Comparison of ENCODE assay signal across 19 mouse cellular contexts in genomic region chr1:86914697-86915096, GRCm38 (mm10).
DNase-seq lines count a peak whose midpoint lies in the region; TF ChIP-seq lines count a peak whose summit lies in the region.
"Had no signal": no experiment of that assay in that cellular context is flagged by ENCODE, and none has a peak within 500 bp of the region (broad histone marks: within the 10 kb centered on the region; RNA-seq: fewer than 3 reads in every experiment).

No protein-coding gene starts in this region.

- no peak for DNase-seq in layer of hippocampus, adult 2 months (ENCODE audit: low spot score in 2 of 2)
- DNase-seq in layer of hippocampus, adult 9-11 months, result no peak
- peak; percentile 7 for DNase-seq in 3T3-L1 (ENCODE audit: low read depth, low spot score)
- DNase-seq in 416B (ENCODE audit: low read depth), result peak; percentile 57
- peak; percentile 4 for DNase-seq in MEL-GATA-1-ER (ENCODE audit: extremely low read depth, low read depth)
- DNase-seq in adipocyte (ENCODE audit: low spot score), result no peak
- DNase-seq in cerebellum, postnatal 25 days, result no peak
- DNase-seq in adrenal gland, adult 18-20 months (ENCODE audit: low spot score in 2 of 2), result no peak
- DNase-seq: cerebellum, adult 8-10 months; gastrocnemius, postnatal 14 days; heart, postnatal 10 days; layer of hippocampus, postnatal 36 days; lung, postnatal 14 days; right cerebral cortex, postnatal 25 days had no signal

- no peak overlapping the region for H3K4me3 ChIP-seq in layer of hippocampus, adult 2 months
- H3K4me3 ChIP-seq: embryonic facial prominence, embryonic 10.5 days; forebrain, embryonic 13.5 days; hindbrain, embryonic 12.5 days; limb, embryonic 15.5 days; neural tube, embryonic 15.5 days had no signal

- no peak overlapping the region for H3K27ac ChIP-seq in layer of hippocampus, adult 2 months
- H3K27ac ChIP-seq: embryonic facial prominence, embryonic 10.5 days; forebrain, embryonic 13.5 days; hindbrain, embryonic 12.5 days; neural tube, embryonic 15.5 days had no signal

- peak; percentile 44 for TF ChIP-seq CTCF in layer of hippocampus, adult 2 months (conservative IDR thresholded peaks at IDR 0.05)

Comparison
In these comparisons a context has a peak if more than half of its experiments do, and no peak if none do; other contexts are left out.
1. DNase-seq: peak in 3T3-L1 (single experiment), 416B (single experiment) and MEL-GATA-1-ER (single experiment); none in layer of hippocampus, adult 2 months (0 of 2), layer of hippocampus, adult 9-11 months (single experiment), adipocyte (single experiment), cerebellum, postnatal 25 days (0 of 2) and adrenal gland, adult 18-20 months (0 of 2).